Mouse (Mus musculus) megakaryocyte, embryonic 14.5 days (primary cell): ENCODE results near the gene Pnpla6.

Experiments used
- FLI1 ChIP-seq: IDR thresholded peaks from 2 replicates; pipeline ENCODE4 v1.6.1; 2012; ENCODE audit warnings: low read length, inconsistent platforms, mixed read lengths
- GATA1 ChIP-seq: IDR thresholded peaks from 3 replicates; pipeline ENCODE4 v1.6.1; 2012; ENCODE audit warnings: mixed read lengths, low read length, inconsistent platforms, borderline replicate concordance

GRCm38 (mm10) chr8:3485192-3485591 is 30.0 kb upstream of the Pnpla6 start:
- no peak for TF ChIP-seq GATA1
- no peak for TF ChIP-seq FLI1
